ENCODE assay signal across 12 mouse cellular contexts in the genomic region with DNA sequence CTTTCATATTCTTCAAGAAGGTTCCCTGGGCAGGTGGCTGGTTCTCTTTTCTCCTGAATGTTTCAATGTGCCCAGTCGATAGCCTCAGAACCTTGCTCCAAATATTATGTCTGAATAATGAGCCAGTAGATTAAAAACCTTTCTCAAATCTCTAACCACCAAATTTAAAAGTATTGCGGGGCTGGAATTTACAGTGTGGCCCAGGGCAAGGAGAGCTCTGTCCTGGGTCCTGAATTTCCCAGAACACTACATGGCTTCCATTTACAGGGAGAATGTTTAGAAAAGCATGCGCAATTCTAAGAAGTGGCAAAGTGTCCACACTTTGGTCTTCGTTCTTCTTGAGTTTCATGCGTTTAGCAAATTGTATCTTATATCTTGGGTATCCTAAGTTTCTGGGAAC.
DNase-seq lines count a peak whose midpoint lies in the region; ATAC-seq and TF ChIP-seq lines count a peak whose summit lies in the region.
"Had no signal": no experiment of that assay in that cellular context is flagged by ENCODE, and none has a peak within 500 bp of the region (broad histone marks: within the 10 kb centered on the region; RNA-seq: fewer than 3 reads in every experiment).

No protein-coding gene starts in this region.

- H3K4me2 ChIP-seq in lung, postnatal 0 days (replicated peaks; ENCODE audit: low read depth, low read length), result no peak overlapping the region

- ATAC-seq in lung, postnatal 0 days, result no peak
- ATAC-seq: forebrain, embryonic 14.5 days had no signal

- no peaks in the 10 kb centered on the region for H3K27me3 ChIP-seq in lung, postnatal 0 days (replicated peaks; ENCODE audit: insufficient read depth, low read length)
- H3K27me3 ChIP-seq: megakaryocyte, embryonic 14.5 days had no signal

- TF ChIP-seq EP300 in lung, postnatal 0 days (IDR thresholded peaks at IDR 0.05), result no peak

- no peak overlapping the region for H3K4me3 ChIP-seq in lung, postnatal 0 days (ENCODE audit: low read depth, low read length)
- H3K4me3 ChIP-seq: megakaryocyte, embryonic 14.5 days had no signal

- no peak for TF ChIP-seq CTCF in lung, postnatal 0 days (IDR thresholded peaks at IDR 0.05)

- H3K9ac ChIP-seq in lung, postnatal 0 days (replicated peaks; ENCODE audit: low read depth), result no peak overlapping the region
- H3K9ac ChIP-seq: liver, embryonic 14.5 days had no signal

- intact Hi-C loops in heart, postnatal 10 days (cut with DNase I), result no loop called here
- intact Hi-C loops in heart, postnatal 36 days (cut with DNase I), result no loop called here

- H3K4me1 ChIP-seq in lung, postnatal 0 days (ENCODE audit: insufficient read depth, low read depth, low read length), result no peaks in the 10 kb centered on the region
- H3K4me1 ChIP-seq: megakaryocyte, embryonic 14.5 days had no signal

- H3K9me3 ChIP-seq in lung, postnatal 0 days (ENCODE audit: low read length), result no peaks in the 10 kb centered on the region

- WGBS in lung, postnatal 0 days, result 49% methylated on average over 5 of the region's 5 CpGs

- H3K36me3 ChIP-seq in lung, postnatal 0 days (ENCODE audit: insufficient read depth, low read length), result no peaks in the 10 kb centered on the region

- H3K27ac ChIP-seq in lung, postnatal 0 days (ENCODE audit: low read length), result no peak overlapping the region
- H3K27ac ChIP-seq: liver, embryonic 14.5 days had no signal

- peak; percentile 10 to 21 for DNase-seq in heart, postnatal 10 days
- DNase-seq in heart, postnatal 36 days, result no peak
- DNase-seq in lung, postnatal 0 days (ENCODE audit: low spot score), result peak; percentile 57
- DNase-seq in lung, postnatal 25 days (ENCODE audit: low spot score), result no peak
- DNase-seq in NIH3T3 (ENCODE audit: low read depth), result peak; percentile 75
- DNase-seq in kidney, postnatal 36 days, result peak; percentile 16 to 60
- DNase-seq in urinary bladder, postnatal 10 days (ENCODE audit: low spot score), result no peak
- no peak for DNase-seq in cerebellum, postnatal 36 days
- DNase-seq: cerebellum, postnatal 10 days had no signal

Comparison
In these comparisons a context has a peak if more than half of its experiments do, and no peak if none do; other contexts are left out.
1. DNase-seq: peak in heart, postnatal 10 days (2 of 2), lung, postnatal 0 days (single experiment), NIH3T3 (single experiment) and kidney, postnatal 36 days (2 of 2); none in heart, postnatal 36 days (0 of 2), lung, postnatal 25 days (single experiment), urinary bladder, postnatal 10 days (single experiment) and cerebellum, postnatal 36 days (0 of 2).